Mouse (Mus musculus) heart, postnatal 14 days (tissue): Measurements from ENCODE around the gene Naa15. TPM values are rescaled to one million over a fixed set of nuclear protein-coding genes. Genes with fewer than 3 reads are reported as not detected.
A peak's percentile ranks its signal among the peaks of the same experiment; 100 is the strongest.
"Not testable (repeated sequence)": the region's sequence is repeated elsewhere in the genome, so short reads cannot be mapped to it uniquely, and the experiment has no call there.

ENCODE experiments used
- DNase-seq, 2 experiments: peaks; one replicate each; pipeline ENCODE4 v3.0.0; 2021 to 2022
- intact Hi-C: fragments of 180-260 bp; cut with DNase I; formaldehyde crosslinking; loops from one replicate; pipeline ENCODE4 v1.15.1; 2025
- total RNA-seq, 2 experiments: library from RNA; stranded (reverse); gene quantifications; 2 replicates each; pipeline ENCODE4 v1.2.3; 2021

The Naa15 gene
- total RNA-seq, 2 experiments from 2014 or later = 44.8 to 45.0 TPM

DNA sequence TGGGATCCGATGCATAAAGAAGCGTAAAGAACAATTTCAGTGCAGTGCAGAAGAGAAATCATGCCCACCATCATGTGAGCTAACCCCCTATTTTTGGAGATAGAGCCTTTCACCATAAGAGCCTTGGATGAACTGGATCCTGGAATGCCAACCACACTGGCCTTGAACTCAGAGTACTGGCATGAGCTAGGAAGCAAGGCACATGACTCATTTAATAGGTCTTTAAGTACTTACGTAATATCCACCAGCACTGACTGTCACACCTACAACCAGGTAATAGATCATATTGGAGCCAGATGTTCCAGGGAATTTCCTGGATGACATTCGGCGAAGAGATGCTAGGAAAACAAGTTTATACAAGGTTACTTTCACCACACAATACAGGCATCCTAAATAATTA, 23.4 kb upstream of the Naa15 start:
- intact Hi-C loops = no loop called here
- no peak for DNase-seq

DNA sequence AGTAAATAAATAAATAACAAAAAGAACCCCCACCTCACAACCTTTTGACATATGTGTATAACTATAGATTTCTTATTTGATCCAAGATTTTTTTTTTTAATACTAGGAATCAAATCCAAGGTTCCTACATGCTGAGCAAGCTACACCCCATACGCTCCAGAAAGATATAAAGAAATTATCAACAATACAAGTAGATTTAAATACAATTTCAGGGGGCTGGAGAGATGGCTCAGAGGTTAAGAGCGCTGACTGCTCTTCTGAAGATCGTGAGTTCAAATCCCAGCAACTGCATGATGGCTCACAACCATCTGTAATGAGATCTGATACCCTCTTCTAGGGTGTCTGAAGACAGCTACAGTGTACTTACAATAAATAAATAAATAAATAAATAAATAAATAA, 21.9 kb upstream of the Naa15 start:
- intact Hi-C loops, DNase-seq: not testable (repeated sequence)

DNA sequence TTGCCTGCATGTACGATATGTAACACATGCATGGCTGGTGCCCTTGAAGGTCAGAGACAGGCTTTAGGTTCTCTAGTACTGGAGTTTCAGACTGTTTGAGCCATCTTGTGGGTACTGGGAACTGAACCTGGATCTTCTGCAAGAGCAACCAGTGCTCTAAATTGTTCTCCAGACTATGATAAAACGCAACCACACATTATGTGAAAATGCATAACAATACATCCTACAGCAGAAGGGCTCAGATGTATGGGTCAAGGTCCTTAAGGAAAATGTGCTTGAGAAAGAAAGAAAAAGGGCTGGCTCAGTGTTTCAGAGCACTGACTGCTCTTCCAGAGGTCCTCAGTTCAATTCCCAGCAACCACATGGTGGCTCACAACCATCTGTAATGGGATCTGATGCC, 21.3 kb upstream of the Naa15 start:
- intact Hi-C loops = no loop called here
- no peak for DNase-seq

DNA sequence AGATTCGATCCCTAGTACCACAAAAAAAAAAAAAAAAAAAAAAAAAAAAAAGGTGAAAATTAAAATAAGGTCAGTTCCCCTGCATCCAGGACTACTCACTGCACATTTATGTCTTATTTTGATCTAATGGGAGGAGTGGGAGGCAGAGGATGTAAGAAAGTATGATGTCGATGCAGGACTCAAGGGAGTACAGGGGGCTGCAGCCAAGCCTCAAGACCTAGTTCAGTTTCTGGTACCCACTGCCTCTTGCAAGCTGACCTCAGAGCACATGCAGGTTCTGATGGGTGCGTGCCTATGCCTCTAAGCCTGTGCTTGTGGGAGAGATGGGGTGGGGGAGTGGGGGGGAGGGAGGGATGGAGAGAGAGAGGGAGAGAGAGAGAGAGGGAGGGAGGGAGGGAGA, 20.1 kb upstream of the Naa15 start:
- intact Hi-C loops = no loop called here

DNA sequence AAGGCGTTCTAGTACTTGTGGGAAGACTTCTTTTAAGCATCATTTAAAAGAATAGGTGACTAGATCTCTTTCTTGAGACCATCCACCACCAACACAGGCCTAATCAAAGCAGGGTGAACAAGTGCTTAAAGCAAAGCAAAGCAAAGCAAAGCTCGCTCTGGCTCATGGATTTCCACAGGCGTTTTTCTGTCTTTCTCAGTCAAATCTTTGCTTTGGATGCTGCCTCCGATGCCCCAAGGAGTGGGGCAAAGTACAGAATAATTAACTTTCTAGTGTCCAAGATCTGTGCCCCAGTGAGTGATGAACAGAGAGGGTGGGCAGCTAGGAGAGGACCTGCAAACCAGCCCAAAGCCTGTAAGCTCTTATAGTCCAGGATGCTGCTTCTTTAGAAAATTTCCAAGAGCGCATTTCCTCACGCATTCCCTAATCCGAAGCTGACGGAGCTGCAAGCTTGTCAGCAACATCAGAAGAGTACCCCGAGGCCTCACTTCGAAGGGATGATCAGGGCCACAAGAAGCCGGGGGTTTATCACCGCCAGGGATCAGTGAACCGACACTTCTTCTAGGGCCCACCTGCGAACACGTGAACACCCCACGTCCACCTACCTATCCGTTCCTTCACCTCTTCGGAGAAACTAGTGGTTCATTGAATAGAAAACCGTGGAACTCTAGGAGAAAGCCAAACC, 19.3 kb upstream of the Naa15 start:
- intact Hi-C loops = no loop called here
- no peak for DNase-seq

More for the DNA sequence above, 20.1 kb upstream of the Naa15 start:
- DNase-seq = no peak

DNA sequence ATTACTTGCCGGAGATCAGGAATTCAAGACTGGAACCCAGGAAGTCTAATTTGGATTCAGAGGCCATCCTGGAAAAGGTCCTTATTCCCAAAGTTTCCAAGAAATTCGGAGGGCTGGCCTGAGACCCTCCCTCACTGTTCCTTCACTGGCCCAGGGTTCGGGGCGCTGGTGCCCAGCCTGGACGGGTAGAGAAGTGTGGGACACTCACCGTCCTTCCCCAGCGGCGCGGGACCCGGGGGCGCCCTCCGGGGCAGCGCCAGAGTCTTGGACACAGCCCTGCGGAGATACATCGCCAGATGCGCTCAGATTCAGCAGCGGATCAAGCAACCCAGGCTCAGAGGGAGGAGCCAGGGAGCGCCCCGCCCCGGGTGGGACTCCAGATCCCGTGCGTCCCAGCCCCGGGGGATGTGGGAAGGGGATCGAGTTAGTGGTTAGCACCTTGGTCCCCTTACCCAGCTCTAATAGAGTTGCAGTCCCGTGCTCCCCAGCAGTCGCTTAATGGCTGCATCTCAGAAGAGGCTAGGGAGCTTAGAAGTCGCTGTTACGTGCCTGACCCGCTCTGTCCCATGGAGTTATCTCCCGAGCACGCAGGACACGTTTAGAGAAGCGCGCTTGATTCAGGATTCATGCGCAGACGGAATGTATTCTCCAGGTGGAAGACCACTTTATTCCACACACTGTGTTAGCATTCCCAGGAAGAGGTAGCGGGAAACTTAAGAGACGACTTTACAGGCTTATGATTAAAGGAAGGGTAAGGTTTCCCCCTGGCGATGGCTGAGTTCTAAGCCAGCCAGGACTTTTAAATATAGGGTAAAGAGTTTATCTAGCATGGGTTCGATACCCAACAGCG, 18.5 kb upstream of the Naa15 start, which contains the start of gene Mgarp:
TSS of gene Mgarp (minus strand) at position 520 of the 850 bp plus-strand sequence.
- DNase-seq = peak; percentile 68 to 75
- intact Hi-C loops = loop anchor here (1.0 kb wide), 1 partner anchor 20 kb away; no protein-coding TSS in a partner anchor

DNA sequence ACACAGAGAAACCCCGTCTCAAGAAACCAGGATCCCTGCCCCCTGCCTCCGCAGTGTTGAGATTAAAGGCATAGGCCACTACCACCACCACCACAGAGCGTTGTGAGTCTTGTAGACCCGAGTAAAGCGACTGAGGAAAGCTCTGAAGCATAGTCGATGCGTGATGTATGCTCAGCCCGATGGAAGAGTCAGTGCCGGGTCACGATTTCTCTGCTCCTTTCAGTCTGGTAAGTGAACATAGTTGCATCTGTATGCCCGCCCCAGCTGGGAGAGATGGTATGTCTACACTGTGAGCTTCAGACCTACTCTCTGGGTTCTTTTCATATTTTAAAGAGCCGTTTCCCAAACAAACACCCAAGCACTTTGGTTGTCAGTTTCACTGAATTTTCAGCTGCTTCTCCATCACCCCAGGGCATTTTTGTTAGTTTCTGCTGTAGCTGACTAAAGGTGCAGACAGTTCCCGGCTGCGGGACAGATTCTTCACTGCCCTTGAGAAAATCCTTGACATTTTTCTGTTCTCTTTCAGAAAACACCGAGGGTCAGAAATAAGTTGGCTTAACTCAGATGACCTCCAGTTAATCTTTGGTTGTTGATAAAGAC, 17.1 kb upstream of the Naa15 start:
- DNase-seq = no peak

DNA sequence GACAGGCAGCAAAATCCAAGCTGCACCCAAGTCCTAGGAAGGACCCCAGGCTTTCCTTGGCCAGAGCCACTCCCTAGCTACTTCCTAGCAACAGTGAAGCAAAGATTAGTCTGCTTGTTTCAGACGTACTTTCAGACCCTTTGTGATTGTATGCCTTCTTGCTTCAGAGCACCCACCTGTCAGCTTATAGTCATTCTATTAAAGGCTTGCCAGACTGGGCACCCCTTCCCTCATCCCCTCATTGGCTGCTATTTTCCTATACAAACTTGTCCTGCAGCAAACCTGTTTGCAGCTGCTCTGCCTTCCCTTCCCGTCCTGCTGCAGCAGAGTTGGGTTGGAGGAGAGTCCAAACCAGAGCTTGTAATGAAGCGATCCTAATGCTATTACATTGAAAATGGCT, 16.3 kb upstream of the Naa15 start:
- no peak for DNase-seq
- intact Hi-C loops = no loop called here

More for the DNA sequence above, 17.1 kb upstream of the Naa15 start:
- intact Hi-C loops = loop anchor here (1.0 kb wide), 1 partner anchor 21 kb away; no protein-coding TSS in a partner anchor

DNA sequence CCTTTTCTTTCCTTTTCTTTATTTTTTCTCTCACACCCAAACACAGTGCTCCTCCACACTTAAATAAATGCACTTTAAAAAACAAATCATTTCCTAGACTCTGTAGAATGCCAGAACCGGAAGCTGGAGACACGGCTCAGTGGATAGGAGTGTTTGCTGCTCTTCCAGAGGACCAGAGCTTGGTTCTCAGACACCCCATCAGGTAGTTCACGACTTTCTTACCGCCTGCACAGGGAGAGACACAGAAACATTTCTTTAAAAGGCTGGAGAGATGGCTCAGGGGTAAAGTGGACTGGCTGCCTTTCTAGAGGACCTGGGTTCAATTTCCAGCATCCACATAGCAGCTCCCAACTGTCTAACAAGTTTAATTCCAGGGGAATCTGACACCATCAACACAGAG, 15.4 kb upstream of the Naa15 start:
- no peak for DNase-seq
- intact Hi-C loops = no loop called here

DNA sequence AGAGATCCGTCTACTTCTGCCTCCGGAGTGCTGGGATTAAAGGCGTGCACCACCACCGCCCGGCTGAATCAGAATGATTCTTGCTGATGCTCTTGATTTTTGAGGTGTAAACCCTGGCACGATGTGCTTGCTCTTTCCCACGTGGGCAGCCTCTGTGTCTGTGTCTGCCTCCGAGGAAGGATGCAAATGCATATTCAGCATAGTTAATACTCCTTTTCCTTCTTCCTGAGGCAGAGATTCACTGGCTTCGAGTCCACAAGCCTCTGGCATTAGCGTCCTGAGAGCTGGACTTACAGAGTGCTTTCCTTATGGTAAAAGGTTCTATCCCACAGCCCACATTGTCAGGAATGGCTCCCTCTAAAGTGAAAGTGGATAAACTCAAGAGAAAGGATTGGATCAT, 14.3 kb upstream of the Naa15 start:
- intact Hi-C loops = no loop called here

DNA sequence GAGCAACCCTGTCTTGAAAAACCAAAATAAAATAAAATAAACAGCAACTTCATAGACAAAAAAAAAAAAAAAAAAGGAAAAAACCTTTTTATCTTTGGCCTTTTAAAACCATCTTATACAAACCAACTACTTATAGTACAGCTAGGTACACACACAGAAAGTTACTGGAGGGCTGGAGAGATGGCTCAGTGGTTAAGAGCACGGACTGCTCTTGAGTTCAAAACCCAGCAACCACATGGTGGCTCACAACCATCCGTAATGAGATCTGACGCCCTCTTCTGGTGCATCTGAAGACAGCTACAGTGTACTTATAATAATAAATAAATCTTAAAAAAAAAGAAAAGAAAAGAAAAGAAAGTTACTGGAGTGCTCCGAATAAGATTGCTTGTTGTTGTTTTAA, 12.9 kb upstream of the Naa15 start:
- intact Hi-C loops, DNase-seq: not testable (repeated sequence)

More for the DNA sequence above, 14.3 kb upstream of the Naa15 start:
- no peak for DNase-seq

DNA sequence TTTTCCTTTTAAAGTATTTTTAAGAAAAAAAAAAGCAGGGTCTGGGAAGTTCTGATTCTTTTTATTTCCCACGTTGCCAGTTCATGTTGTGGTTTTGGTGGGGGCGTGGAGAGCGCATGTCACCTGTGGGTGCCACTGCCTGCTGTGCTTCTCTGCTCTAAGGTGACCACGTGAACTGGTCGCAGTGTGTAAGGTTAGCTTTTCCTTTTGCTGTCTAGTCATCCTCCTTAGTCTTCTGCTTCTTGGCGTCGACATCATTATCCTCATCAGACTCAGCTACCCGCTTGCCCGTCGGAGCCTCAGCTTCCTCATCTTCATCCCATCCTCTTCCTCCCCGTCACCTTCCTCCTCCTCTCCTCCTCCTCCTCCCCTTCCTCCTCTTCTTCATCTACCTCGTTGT, 12.3 kb upstream of the Naa15 start:
- intact Hi-C loops = no loop called here
- no peak for DNase-seq

DNA sequence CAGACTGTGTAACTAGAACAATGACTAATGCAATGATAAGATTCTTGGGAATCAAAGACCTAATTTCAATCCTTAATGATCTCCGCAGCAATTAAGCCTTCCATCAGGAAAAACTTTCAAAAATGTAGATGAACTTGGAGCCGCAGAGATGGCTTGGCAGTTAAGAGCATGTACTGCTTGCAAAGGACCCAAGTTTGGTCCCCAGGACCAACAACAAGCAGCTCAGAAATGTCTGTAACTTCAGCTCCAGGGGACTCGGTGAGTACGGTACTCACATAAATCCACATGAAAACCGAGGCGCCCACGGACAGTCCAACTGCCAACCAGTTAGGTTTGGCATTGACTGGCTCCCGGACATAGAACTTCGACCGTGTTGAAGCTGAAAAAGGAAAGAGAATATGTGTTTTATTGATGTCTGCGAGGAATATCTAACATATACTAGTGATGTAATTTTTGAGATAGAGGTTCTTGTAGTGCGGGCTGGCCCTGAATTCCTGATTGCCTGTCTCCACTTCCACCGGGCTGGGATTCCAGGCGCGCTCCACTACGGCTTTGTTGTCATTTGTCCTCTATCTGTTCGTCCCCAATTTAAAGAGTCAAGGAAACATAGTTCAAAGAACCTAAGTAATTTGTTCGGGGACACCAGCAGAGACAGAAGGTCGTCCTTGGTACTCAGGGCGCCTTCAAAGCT, 6.9 kb upstream of the Naa15 start:
- intact Hi-C loops = loop anchor here (5.0 kb wide), 2 partner anchors 126 to 171 kb away; no protein-coding TSS in a partner anchor
- peak in 1 of 2 experiments; percentile 25 for DNase-seq

DNA sequence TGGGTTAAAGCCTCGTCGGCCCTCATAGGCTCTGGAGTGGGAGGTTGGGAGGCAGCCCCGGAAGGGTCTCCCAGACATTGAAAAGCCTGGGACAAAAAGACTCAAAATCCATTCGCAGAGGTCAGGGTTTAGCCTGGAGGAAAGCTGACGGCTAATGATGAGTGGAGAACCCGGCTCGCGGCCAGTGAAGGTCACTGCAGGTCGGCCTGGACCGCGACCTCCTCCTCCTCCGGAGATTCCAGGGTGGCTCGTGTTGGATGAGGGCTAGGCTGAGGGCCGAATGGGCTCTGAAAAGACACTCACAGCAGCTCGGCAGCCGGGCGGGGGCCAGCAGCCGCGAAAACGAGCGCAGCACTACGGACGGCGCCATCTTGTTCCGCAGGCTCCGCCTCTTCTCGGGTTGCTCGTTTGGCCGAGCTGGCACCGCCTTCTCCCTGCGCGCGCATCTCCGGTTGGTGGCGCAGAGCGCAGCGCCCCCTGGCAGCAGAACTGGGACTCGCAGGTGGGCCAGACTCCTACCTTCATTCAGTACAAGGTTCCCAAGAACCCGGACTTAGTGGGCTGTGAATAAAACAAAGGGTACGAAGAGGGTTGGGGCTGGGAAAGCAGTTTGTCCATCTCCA, 6.3 kb upstream of the Naa15 start, which contains the start of gene Ndufc1:
TSS of gene Ndufc1 (minus strand) at position 428 of the 623 bp plus-strand sequence.
- intact Hi-C loops = loop anchor here (5.0 kb wide), 2 partner anchors 126 to 171 kb away; no protein-coding TSS in a partner anchor
- peak; percentile 98 to 100 for DNase-seq

DNA sequence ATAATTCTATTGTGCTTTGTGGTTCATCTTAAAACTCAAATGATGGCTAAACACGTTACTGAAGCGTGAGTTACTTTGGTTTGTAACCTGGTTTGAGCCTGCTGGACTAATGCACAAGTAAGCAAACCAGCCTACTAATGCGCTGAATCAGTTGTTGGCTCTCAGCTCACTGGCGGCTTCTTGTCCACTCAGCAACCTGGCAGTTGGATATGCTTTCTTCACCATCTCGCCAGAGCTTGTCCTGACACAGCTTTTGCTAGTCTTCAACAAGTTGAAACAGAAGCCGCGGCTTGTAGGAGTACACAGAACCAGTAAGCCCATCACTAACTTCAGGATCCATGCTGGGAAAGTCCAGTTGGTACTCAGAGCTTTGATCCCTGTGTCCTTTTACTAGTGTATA, 2.5 kb upstream of the Naa15 start:
- DNase-seq = no peak
- intact Hi-C loops = loop anchor here (5.0 kb wide), 1 partner anchor 35 kb away; no protein-coding TSS in a partner anchor

DNA sequence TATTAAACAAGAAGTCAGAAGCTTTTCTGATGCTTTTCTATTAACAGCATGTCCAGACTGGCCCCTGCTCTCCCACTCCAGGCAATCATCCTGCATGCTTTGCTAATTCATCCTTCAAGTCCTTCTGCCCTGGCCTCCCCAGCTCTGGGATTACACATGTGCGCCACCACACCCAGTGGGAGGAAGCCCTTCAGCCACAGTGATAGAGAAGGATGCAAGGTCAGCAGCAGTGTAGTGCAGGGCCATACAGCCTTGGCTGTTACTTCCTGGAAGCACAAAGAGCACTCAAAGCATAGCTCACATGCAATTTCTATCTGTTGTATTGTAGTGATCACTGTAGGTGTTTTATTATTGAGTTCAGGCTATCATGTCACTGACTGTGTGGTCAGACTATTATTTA, 1.7 kb upstream of the Naa15 start:
- intact Hi-C loops = loop anchor here (5.0 kb wide), 1 partner anchor 36 kb away; no protein-coding TSS in a partner anchor
- no peak for DNase-seq

DNA sequence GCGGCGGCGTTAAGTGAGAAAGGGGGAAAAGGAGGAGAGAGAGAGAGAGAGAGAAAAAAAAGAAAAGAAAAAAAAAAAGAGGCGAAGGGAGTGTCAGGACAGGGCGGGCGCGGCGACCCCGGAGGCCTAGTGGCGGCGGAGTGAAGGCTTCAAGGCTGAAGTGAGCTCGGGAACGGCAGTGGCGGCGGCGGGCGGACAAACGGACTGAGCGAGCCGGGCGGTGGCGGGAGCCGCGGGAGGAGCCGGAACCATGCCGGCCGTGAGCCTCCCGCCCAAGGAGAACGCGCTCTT, 1.1 kb downstream of the Naa15 start:
- no peak for DNase-seq
- intact Hi-C loops = no loop called here

DNA sequence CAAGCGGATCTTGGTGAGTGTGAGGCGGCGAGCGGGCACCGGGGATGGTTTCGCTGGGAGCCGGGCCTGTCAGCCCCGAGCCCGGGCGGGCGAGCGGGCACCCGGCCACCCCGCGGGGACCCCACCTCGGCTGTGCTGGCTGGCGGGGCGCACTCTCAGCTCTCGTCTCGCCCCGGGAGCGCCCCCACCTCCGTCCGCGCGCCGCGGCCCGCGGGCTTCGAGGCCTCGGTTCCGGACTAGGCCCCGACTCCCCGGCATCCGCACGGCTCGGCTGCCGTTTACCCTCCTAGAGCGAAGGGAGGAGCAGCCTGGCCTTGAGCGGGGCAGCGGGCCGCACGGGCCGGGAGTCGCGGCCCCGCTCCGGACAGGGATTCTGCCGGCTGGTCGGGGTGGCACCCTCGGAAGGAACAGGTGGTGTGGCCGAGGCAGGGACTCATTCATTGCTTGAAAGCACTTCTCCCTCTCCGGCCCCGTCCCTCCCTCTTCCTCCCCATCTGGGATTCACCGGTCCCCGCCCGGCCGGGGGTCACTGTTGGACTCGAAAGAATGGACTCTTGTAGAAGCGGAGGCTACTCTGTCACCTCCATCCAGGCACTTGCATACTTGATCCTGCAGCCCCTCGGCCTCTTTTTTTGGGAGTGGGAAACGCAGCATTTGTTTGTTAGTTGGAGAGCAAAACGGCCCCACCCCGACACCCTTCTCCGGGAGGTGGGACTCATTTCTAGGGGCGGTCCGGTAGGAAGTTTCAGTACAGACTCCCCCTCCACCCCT, 1.6 kb downstream of the Naa15 start:
- intact Hi-C loops = no loop called here
- peak; percentile 53 to 59 for DNase-seq

DNA sequence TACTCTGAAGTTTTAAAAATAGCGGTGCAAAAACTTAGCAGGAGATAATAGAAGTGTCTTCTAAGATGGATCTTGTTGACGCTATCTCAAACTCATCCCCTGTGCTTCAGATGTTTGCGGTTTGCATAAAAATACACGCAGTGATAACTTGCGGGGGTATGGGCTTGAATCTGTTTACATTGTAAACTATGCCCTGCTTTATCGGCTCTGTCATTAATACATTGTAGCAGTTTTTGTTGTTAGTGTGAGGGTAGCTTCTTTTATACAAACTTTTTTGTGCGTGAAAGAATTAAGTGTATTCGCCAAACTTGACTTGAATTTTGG, 2.1 kb downstream of the Naa15 start:
- intact Hi-C loops = no loop called here
- no peak for DNase-seq
